Mouse (Mus musculus) hindbrain, postnatal 0 days (tissue): Measurements from ENCODE around the gene St6gal1. TPM values are rescaled to one million over a fixed set of nuclear protein-coding genes. Genes with fewer than 3 reads are reported as not detected.

Experiments used
- ATAC-seq: fragments of 200-750 bp; cut with Nextera tagmentation; 2 replicates; pipeline ENCODE4 v1.8.0; 2017; ENCODE audit warnings: mild to moderate bottlenecking, moderate TSS enrichment, moderate library complexity
- DNase-seq: peaks from one replicate; pipeline ENCODE4 v3.0.0-alpha.2; 2015; ENCODE audit warnings: low spot score
- H3K27ac ChIP-seq: fragments of 300-500 bp; sonication (generic); 2 replicates; pipeline ENCODE4 v1.5.1; 2014; ENCODE audit warnings: mild to moderate bottlenecking
- H3K27me3 ChIP-seq: fragments of 300-500 bp; sonication (generic); 2 replicates; pipeline ENCODE4 v1.6.1; 2014; ENCODE audit warnings: low read length, mixed read lengths; ENCODE audit not compliant: insufficient read depth
- H3K36me3 ChIP-seq: fragments of 300-500 bp; sonication (generic); 2 replicates; pipeline ENCODE4 v1.6.1; 2014; ENCODE audit warnings: low read length, mixed read lengths; ENCODE audit not compliant: insufficient read depth
- H3K4me1 ChIP-seq: fragments of 300-500 bp; sonication (generic); 2 replicates; pipeline ENCODE4 v1.6.1; 2014; ENCODE audit warnings: antibody characterized with exemption, low read length, mixed read lengths; ENCODE audit not compliant: insufficient read depth
- H3K4me2 ChIP-seq: fragments of 300-500 bp; sonication (generic); 2 replicates; pipeline ENCODE4 v1.6.1; 2014; ENCODE audit warnings: low read depth, mild to moderate bottlenecking, low read length, moderate library complexity, mixed read lengths
- H3K4me3 ChIP-seq: fragments of 300-500 bp; sonication (generic); 2 replicates; pipeline ENCODE4 v1.5.1; 2014; ENCODE audit warnings: low read length
- H3K9ac ChIP-seq: fragments of 300-500 bp; sonication (generic); replicated peaks from 2 replicates; pipeline ENCODE4 v1.6.1; 2014; ENCODE audit warnings: mild to moderate bottlenecking, low read length, moderate library complexity, mixed read lengths
- H3K9me3 ChIP-seq: fragments of 300-500 bp; sonication (generic); 2 replicates; pipeline ENCODE4 v1.6.1; 2016; ENCODE audit warnings: low read length, mixed read lengths
- CTCF ChIP-seq: IDR thresholded peaks from 2 replicates; pipeline ENCODE4 v1.5.1; 2016; ENCODE audit warnings: antibody characterized with exemption, control low read depth, low read depth
- WGBS: fragments of 180-500 bp; shearing (Covaris S2); extraction: QIAGEN DNeasy Blood & Tissue Kit; methylation state at CpG from one replicate; pipeline ENCODE4 v1.1.7; 2014; 5-methylcytosine and 5-hydroxymethylcytosine counted together
- polyA plus RNA-seq: library from polyadenylated mRNA; unstranded; fragments of >200 nt; fragmentation: Nextera tagmentation; extraction: Ambion mirVana; gene quantifications from 2 replicates; pipeline ENCODE4 v1.2.1, GENCODE M21; 2015
- total RNA-seq: library from RNA; depleted of rRNA; stranded (reverse); fragments of >200 nt; gene quantifications from 2 replicates; pipeline ENCODE4 v1.2.3, GENCODE M21; 2014

The St6gal1 gene
- total and polyA plus RNA-seq, 2 experiments from 2014 or later, result 10.4 to 23.9 TPM

DNA sequence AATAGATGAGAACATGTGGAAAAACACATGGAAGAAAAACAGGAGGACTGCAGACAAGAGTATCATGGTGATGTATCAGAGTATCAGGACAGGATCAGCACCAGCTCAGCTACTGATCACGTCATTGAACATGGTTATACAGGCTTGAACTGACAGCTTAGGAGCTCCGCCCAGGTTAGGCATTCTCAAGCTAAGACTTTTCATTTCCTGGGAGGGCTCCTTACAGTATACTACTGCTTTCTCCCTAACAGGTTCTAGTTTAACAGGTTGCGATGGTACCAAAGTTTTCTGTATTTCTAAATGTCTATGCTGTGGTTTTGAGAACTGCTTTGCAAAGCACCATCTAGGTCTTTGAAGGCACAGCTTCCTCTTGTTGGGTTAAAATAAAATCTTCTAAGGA is 43.1 kb upstream of the St6gal1 start:
- ATAC-seq, result no peak

DNA sequence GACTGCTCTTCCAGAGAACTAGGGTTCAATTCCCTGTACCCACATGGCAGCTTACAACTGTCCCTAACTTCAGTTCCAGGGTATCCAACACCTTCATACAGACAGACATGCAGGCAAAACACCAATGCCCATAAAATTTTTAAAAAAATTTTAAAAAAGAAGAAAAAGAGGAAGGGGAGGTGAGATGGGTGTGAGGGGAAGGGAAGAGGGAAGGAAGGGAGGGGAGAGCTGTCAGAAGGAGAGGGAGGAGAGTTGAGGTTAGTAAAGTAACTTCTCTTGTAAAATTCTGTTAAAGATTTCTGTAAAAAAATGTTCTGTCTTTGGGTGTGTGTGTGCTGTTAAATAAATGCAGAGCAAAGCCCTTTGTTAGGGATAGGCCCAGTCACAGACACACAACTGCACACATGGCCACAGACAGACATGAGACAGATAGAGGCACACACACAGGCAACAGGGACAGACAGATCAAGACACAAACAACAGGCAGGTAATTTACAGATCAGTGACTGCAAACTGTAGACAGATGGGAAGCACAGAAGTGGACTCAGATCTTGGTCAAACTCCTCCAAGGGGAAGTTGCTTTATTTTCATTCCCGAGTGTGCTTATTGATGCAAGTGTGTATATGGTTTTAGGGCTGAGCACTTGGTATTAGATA is 42.5 kb upstream of the St6gal1 start:
- no peak overlapping the region for H3K4me2 ChIP-seq
- H3K36me3 ChIP-seq, result no peaks in the 10 kb centered on the region
- TF ChIP-seq CTCF, result no peak
- H3K4me3 ChIP-seq, result no peak overlapping the region
- no peaks in the 10 kb centered on the region for H3K4me1 ChIP-seq
- H3K9ac ChIP-seq, result no peak overlapping the region
- no peaks in the 10 kb centered on the region for H3K27me3 ChIP-seq
- no peak overlapping the region for H3K27ac ChIP-seq
- H3K9me3 ChIP-seq, result no peaks in the 10 kb centered on the region
- ATAC-seq (no peak), DNase-seq (no peak)
- whole genome bisulfite sequencing, result 72% methylated on average over 1 of the region's 1 CpGs

More for the DNA sequence above, 43.1 kb upstream of the St6gal1 start:
- Histone ChIP-seq H3K9me3 (no peaks in the 10 kb centered on the region), H3K27ac (no peak overlapping the region), H3K36me3 (no peaks in the 10 kb centered on the region), H3K4me3 (no peak overlapping the region), H3K27me3 (no peaks in the 10 kb centered on the region), H3K9ac (no peak overlapping the region), H3K4me1 (no peaks in the 10 kb centered on the region), H3K4me2 (no peak overlapping the region)
- TF ChIP-seq CTCF, result no peak
- 83% methylated on average over 3 of the region's 3 CpGs for WGBS
- no peak for DNase-seq

DNA sequence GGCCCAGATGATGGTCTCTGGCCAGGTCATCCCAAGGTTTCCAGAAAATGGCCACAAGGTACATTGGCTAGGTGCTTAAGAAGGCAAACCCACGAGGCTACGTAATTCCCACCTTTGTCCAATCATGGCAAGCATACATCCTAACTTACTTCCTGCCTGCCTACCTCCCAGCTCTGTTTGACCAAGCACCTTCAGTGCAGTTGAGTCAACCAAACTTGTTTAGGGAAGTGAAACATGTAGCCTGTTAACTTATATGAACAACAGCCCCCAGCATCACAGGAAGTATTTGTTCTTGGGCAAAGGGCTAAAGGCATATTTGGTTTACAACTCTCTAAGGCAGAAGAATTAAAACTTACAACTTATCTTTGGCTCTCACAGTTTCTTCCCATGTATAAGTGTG is 38.7 kb upstream of the St6gal1 start:
- Histone ChIP-seq H3K9ac (no peak overlapping the region), H3K4me3 (no peak overlapping the region), H3K27ac (no peak overlapping the region), H3K4me1 (no peaks in the 10 kb centered on the region), H3K36me3 (no peaks in the 10 kb centered on the region), H3K9me3 (no peaks in the 10 kb centered on the region), H3K27me3 (no peaks in the 10 kb centered on the region), H3K4me2 (no peak overlapping the region)
- DNase-seq, result no peak
- ATAC-seq, result no peak
- WGBS, result 90% methylated on average over 2 of the region's 2 CpGs
- no peak for TF ChIP-seq CTCF

DNA sequence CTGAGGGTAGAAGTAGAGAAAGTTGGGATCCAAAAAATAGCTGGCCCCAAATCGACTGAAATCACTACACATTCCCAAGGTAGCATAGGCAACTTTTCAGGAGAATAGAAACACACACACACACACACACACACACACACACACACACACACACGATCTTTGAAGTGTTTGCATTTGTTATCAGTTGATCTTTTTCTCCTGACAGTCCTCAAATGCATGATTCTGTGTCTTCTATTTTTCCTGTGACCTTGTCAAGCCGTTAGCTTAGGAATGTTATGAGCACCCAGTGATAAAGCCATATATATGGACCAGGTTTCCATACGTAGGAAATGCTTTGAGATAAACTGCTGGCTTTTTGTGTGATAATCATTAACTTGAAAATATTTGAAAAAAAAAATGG is 38.1 kb upstream of the St6gal1 start:
- no peak for TF ChIP-seq CTCF
- no peak overlapping the region for H3K9ac ChIP-seq
- H3K9me3 ChIP-seq, result no peaks in the 10 kb centered on the region
- WGBS, result 80% methylated on average over 4 of the region's 4 CpGs
- no peaks in the 10 kb centered on the region for H3K4me1 ChIP-seq
- H3K4me3 ChIP-seq, result no peak overlapping the region
- DNase-seq, result no peak
- no peak overlapping the region for H3K27ac ChIP-seq
- H3K4me2 ChIP-seq, result no peak overlapping the region
- no peak for ATAC-seq
- no peaks in the 10 kb centered on the region for H3K27me3 ChIP-seq
- H3K36me3 ChIP-seq, result no peaks in the 10 kb centered on the region

DNA sequence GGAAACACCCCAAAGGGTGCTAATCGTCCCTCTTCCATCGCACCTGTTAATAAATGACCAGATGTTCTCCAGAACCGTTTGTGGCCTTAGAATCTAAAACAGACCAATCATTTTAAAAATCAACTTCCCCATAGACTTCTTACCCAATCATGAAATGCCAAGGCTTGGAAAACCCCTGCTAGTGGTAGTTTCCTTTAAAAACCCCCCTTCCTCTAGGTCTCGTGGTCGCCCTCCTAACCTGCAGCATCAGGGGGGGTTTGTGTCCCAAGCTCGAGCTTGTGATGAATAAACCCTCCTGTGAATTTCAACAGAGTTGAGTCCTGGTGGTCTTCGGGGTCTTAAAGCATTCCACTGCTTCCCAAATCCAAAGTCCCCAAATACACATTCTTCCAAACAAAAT is 36.6 kb upstream of the St6gal1 start:
- no peak for ATAC-seq

DNA sequence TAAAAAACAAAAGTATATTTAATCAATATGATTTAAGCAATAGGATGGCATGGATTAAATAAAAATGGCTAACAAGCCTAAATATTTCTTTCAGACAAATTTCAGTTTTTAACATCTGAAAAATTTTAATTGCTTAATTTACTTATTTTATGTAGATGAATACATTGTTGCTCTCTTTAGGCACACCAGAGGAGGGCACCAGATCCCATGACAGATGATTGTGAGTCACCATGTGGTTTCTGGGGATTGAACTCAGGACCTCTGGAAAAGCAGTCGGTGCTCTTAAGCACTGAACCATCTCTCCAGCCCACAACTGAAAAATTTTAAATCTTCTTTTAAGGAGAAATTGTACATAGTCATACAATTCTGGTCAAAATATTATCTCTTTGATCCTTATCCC is 34.9 kb upstream of the St6gal1 start:
- Histone ChIP-seq H3K4me1 (no peaks in the 10 kb centered on the region), H3K9me3 (no peaks in the 10 kb centered on the region), H3K9ac (no peak overlapping the region), H3K36me3 (no peaks in the 10 kb centered on the region), H3K27ac (no peak overlapping the region), H3K27me3 (no peaks in the 10 kb centered on the region), H3K4me2 (no peak overlapping the region), H3K4me3 (no peak overlapping the region)
- no peak for TF ChIP-seq CTCF
- DNase-seq, result no peak
- no peak for ATAC-seq
- WGBS, result 79% methylated on average over 1 of the region's 1 CpGs

More for the DNA sequence above, 36.6 kb upstream of the St6gal1 start:
- Histone ChIP-seq H3K4me3 (no peak overlapping the region), H3K27me3 (no peaks in the 10 kb centered on the region), H3K27ac (no peak overlapping the region), H3K36me3 (no peaks in the 10 kb centered on the region), H3K4me1 (no peaks in the 10 kb centered on the region), H3K9ac (no peak overlapping the region), H3K4me2 (no peak overlapping the region), H3K9me3 (no peaks in the 10 kb centered on the region)
- TF ChIP-seq CTCF, result no peak
- 83% methylated on average over 7 of the region's 7 CpGs for WGBS
- no peak for DNase-seq

DNA sequence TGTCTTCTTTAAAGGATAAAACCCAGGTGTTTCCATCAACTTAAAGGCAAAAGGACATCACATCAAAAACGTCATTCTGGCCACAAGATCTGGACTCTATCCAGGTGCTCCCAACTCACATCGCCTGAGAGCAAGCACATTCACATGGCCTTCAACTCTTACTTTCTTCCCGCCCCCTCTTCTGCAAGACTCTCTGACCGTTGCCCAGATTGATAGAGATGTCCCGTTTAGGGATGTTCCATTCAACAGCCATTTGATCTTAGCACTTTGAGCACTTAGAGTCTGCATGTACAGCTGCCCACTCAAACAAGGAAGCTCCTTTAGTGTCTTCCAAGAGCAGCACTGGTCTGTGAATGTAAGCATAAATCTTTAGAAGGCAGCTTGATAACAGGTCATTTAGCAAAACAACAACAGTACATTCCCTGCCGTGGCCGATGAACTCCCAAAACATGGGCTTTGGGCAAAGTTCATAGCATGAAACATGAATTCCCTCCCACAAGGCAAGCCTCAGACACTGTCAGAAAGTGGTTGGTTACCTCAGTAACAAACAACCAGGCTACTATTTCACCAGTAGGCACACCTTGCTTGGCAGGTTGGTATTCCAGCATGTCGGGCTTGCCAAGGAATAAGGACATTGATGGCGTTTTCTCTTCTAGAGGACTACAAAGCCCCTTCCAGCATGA is 32.8 kb upstream of the St6gal1 start:
- Histone ChIP-seq H3K4me2 (no peak overlapping the region), H3K4me3 (no peak overlapping the region), H3K4me1 (no peaks in the 10 kb centered on the region), H3K36me3 (no peaks in the 10 kb centered on the region), H3K9ac (no peak overlapping the region), H3K27ac (no peak overlapping the region), H3K27me3 (no peaks in the 10 kb centered on the region), H3K9me3 (no peaks in the 10 kb centered on the region)
- 76% methylated on average over 9 of the region's 9 CpGs for WGBS
- DNase-seq (no peak), ATAC-seq (no peak)
- TF ChIP-seq CTCF, result no peak
